Comparison of ENCODE assay signal across 8 mouse cellular contexts in the genomic region with DNA sequence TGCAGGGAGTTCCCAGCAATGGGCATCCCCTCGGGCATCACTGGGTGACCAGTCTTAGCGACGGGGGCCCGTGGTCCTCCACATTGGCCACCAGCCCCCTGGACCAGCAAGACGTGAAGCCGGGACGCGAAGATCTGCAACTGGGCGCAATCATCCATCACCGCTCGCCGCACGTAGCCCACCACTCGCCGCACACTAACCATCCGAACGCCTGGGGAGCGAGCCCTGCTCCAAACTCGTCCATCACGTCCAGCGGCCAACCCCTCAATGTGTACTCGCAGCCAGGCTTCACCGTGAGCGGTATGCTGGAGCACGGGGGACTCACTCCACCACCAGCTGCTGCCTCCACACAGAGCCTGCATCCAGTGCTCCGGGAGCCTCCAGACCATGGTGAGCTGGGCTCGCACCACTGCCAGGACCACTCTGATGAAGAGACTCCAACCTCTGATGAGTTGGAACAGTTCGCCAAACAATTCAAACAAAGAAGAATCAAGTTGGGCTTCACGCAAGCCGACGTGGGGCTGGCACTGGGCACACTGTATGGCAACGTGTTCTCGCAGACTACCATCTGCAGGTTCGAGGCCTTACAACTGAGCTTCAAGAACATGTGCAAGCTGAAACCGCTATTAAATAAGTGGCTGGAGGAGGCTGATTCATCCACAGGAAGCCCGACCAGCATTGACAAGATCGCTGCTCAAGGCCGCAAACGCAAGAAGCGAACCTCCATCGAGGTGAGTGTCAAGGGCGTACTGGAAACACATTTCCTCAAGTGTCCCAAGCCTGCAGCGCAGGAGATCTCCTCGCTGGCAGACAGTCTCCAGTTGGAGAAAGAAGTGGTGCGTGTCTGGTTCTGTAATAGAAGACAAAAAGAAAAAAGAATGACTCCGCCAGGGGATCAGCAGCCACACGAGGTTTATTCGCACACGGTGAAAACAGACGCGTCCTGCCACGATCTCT. TPM values are rescaled to one million over a fixed set of nuclear protein-coding genes. Genes with fewer than 3 reads are reported as not detected.
DNase-seq lines count a peak whose midpoint lies in the region; ATAC-seq and TF ChIP-seq lines count a peak whose summit lies in the region.

No protein-coding gene starts in this region.

- peaks cover 51% of the 10 kb centered on the region for H3K27me3 ChIP-seq in embryonic facial prominence, embryonic 13.5 days
- peaks cover 19% of the 10 kb centered on the region for H3K27me3 ChIP-seq in intestine, embryonic 15.5 days (replicated peaks)
- H3K27me3 ChIP-seq in neural tube, embryonic 14.5 days (ENCODE audit: control insufficient read depth, insufficient read depth, low read length), result no peaks in the 10 kb centered on the region

- H3K9me3 ChIP-seq in embryonic facial prominence, embryonic 13.5 days, result no peaks in the 10 kb centered on the region
- H3K9me3 ChIP-seq in intestine, embryonic 15.5 days, result no peaks in the 10 kb centered on the region
- H3K9me3 ChIP-seq in neural tube, embryonic 14.5 days (ENCODE audit: control insufficient read depth, low read length), result no peaks in the 10 kb centered on the region

- H3K9ac ChIP-seq in embryonic facial prominence, embryonic 13.5 days, result peak overlapping the region; percentile 49
- no peak overlapping the region for H3K9ac ChIP-seq in intestine, embryonic 15.5 days
- H3K9ac ChIP-seq in neural tube, embryonic 14.5 days (replicated peaks; ENCODE audit: low read depth, low read length), result peak overlapping the region; percentile 56

- H3K4me3 ChIP-seq in left cerebral cortex, adult 2 months, result peak overlapping the region; percentile 48
- H3K4me3 ChIP-seq in embryonic facial prominence, embryonic 13.5 days, result peak overlapping the region; percentile 48
- peak overlapping the region; percentile 38 for H3K4me3 ChIP-seq in intestine, embryonic 15.5 days (replicated peaks)
- peak overlapping the region; percentile 39 for H3K4me3 ChIP-seq in neural tube, embryonic 14.5 days (ENCODE audit: low read depth, low read length)

- H3K27ac ChIP-seq in left cerebral cortex, adult 2 months, result peak overlapping the region; percentile 13; the same call in 1 of the 2 replicates
- H3K27ac ChIP-seq in embryonic facial prominence, embryonic 13.5 days, result no peak overlapping the region
- no peak overlapping the region for H3K27ac ChIP-seq in intestine, embryonic 15.5 days
- peak overlapping the region; percentile 65 for H3K27ac ChIP-seq in neural tube, embryonic 14.5 days (ENCODE audit: low read depth, low read length)

- H3K4me1 ChIP-seq in embryonic facial prominence, embryonic 13.5 days, result no peaks in the 10 kb centered on the region
- H3K4me1 ChIP-seq in intestine, embryonic 15.5 days (replicated peaks), result no peaks in the 10 kb centered on the region
- H3K4me1 ChIP-seq in neural tube, embryonic 14.5 days (ENCODE audit: control insufficient read depth, insufficient read depth, low read length), result no peaks in the 10 kb centered on the region

- ATAC-seq in embryonic facial prominence, embryonic 13.5 days (ENCODE audit: insufficient number of reproducible peaks, insufficient read depth, low FRiP score, low TSS enrichment, low read depth), result peak; percentile 15; the same call in 1 of the 2 replicates
- ATAC-seq in intestine, embryonic 15.5 days, result peak; percentile 72
- peak; percentile 38 for ATAC-seq in neural tube, embryonic 14.5 days (ENCODE audit: low read depth)

- WGBS in embryonic facial prominence, embryonic 13.5 days, result 18% methylated on average over 52 of the region's 52 CpGs
- 19% methylated on average over 51 of the region's 52 CpGs for WGBS in intestine, embryonic 15.5 days
- 19% methylated on average over 52 of the region's 52 CpGs for WGBS in neural tube, embryonic 14.5 days

- TF ChIP-seq CTCF in left cerebral cortex, adult 2 months (IDR thresholded peaks at IDR 0.05), result no peak

- peak overlapping the region; percentile 67 for H3K4me2 ChIP-seq in embryonic facial prominence, embryonic 13.5 days
- H3K4me2 ChIP-seq in intestine, embryonic 15.5 days (replicated peaks), result peak overlapping the region; percentile 73
- peak overlapping the region; percentile 50 for H3K4me2 ChIP-seq in neural tube, embryonic 14.5 days (ENCODE audit: low read depth, low read length)

- H3K36me3 ChIP-seq in embryonic facial prominence, embryonic 13.5 days, result no peaks in the 10 kb centered on the region
- no peaks in the 10 kb centered on the region for H3K36me3 ChIP-seq in intestine, embryonic 15.5 days
- no peaks in the 10 kb centered on the region for H3K36me3 ChIP-seq in neural tube, embryonic 14.5 days (ENCODE audit: control insufficient read depth, insufficient read depth, low read length)

- intact Hi-C loops in left cerebral cortex, adult 2 months (cut with DNase I), result loop anchor here (5.0 kb wide), 1 partner anchor 93 kb away; no protein-coding TSS in a partner anchor
- intact Hi-C loops in left cerebral cortex, postnatal 14 days (cut with DNase I), result no loop called here

- peak; percentile 10 to 11 for DNase-seq in left cerebral cortex, adult 2 months (ENCODE audit: extremely low spot score in 1 of 2, low spot score in 2 of 2)
- DNase-seq in left cerebral cortex, postnatal 14 days (ENCODE audit: low spot score in 2 of 2), result no peak
- no peak for DNase-seq in thymus, postnatal 25 days
- DNase-seq in lung, postnatal 25 days (ENCODE audit: low spot score), result no peak
- DNase-seq in frontal cortex, postnatal 10 days (ENCODE audit: low spot score in 2 of 2), result no peak

RNA-seq across cellular contexts. Expression of a gene that starts 0.8 kb away (rescaled TPM):
- total RNA-seq in left cerebral cortex, adult 2 months (2021), result 1 to 10 TPM; 4.1 to 5.8 TPM
- 1 to 10 TPM; 3.3 to 6.2 TPM for total RNA-seq in left cerebral cortex, postnatal 14 days (2021)
- 6.6 and 8.2 TPM in 2 replicates for polyA plus RNA-seq in embryonic facial prominence, embryonic 13.5 days (2015; fragmentation: Nextera tagmentation; extraction: Ambion mirVana)
- 0.27 and 0.28 TPM in 2 replicates for polyA plus RNA-seq in intestine, embryonic 15.5 days (2015; fragmentation: Nextera tagmentation; extraction: Ambion mirVana)
- polyA plus RNA-seq in neural tube, embryonic 14.5 days (2014; fragmentation: Nextera tagmentation; extraction: Ambion mirVana), result 5.8 and 8.4 TPM in 2 replicates

Comparison
In these comparisons a context has a peak if more than half of its experiments do, and no peak if none do; other contexts are left out.
1. DNase-seq: peak in left cerebral cortex, adult 2 months (2 of 2); none in left cerebral cortex, postnatal 14 days (0 of 2), thymus, postnatal 25 days (single experiment), lung, postnatal 25 days (single experiment) and frontal cortex, postnatal 10 days (0 of 2).
2. H3K27ac ChIP-seq: peak in left cerebral cortex, adult 2 months (single experiment) and neural tube, embryonic 14.5 days (single experiment); none in embryonic facial prominence, embryonic 13.5 days (single experiment) and intestine, embryonic 15.5 days (single experiment).
3. ATAC-seq: peak in every context shown above with its lines; median percentile 72 in intestine, embryonic 15.5 days; 38 in neural tube, embryonic 14.5 days; 15 in embryonic facial prominence, embryonic 13.5 days.
4. Peak in every context shown above with its lines, with median percentiles within 50 percentile points of each other: H3K4me3 ChIP-seq and H3K4me2 ChIP-seq.